Mouse (Mus musculus) lung, embryonic 16.5 days (tissue): ENCODE measurements around the gene Tnni3k. TPM values are rescaled to one million over a fixed set of nuclear protein-coding genes. Genes with fewer than 3 reads are reported as not detected.

Source experiments
- ATAC-seq: fragments of 200-750 bp; cut with Nextera tagmentation; 2 replicates; pipeline ENCODE4 v1.8.0; 2017; ENCODE audit warnings: low read depth, mild to moderate bottlenecking, moderate library complexity
- H3K27ac ChIP-seq: fragments of 300-500 bp; sonication (generic); 2 replicates; pipeline ENCODE4 v1.5.1; 2014; ENCODE audit warnings: mild to moderate bottlenecking, control low read depth, low read length
- H3K27me3 ChIP-seq: fragments of 300-500 bp; sonication (generic); 2 replicates; pipeline ENCODE4 v1.6.1; 2014; ENCODE audit warnings: low read depth, low read length, mixed read lengths; ENCODE audit not compliant: control insufficient read depth, insufficient read depth
- H3K36me3 ChIP-seq: fragments of 300-500 bp; sonication (generic); 2 replicates; pipeline ENCODE4 v1.6.1; 2014; ENCODE audit warnings: low read length; ENCODE audit not compliant: control insufficient read depth, insufficient read depth
- H3K4me1 ChIP-seq: fragments of 300-500 bp; sonication (generic); replicated peaks from 2 replicates; pipeline ENCODE4 v1.6.1; 2014; ENCODE audit warnings: low read length, mixed read lengths; ENCODE audit not compliant: control insufficient read depth, insufficient read depth
- H3K4me2 ChIP-seq: fragments of 300-500 bp; sonication (generic); 2 replicates; pipeline ENCODE4 v1.6.1; 2014; ENCODE audit warnings: low read depth, low read length, control low read depth
- H3K4me3 ChIP-seq: fragments of 300-500 bp; sonication (generic); 2 replicates; pipeline ENCODE4 v1.5.1; 2014; ENCODE audit warnings: mild to moderate bottlenecking, low read length, control low read depth
- H3K9ac ChIP-seq: fragments of 300-500 bp; sonication (generic); 2 replicates; pipeline ENCODE4 v1.6.1; 2014; ENCODE audit warnings: low read length, control low read depth
- H3K9me3 ChIP-seq: fragments of 300-500 bp; sonication (generic); 2 replicates; pipeline ENCODE4 v1.6.1; 2016; ENCODE audit warnings: low read length; ENCODE audit not compliant: control insufficient read depth
- WGBS: fragments of 180-500 bp; shearing (Covaris S2); extraction: QIAGEN DNeasy Blood & Tissue Kit; methylation state at CpG from one replicate; pipeline ENCODE4 v1.1.7; 2014; 5-methylcytosine and 5-hydroxymethylcytosine counted together
- polyA plus RNA-seq: library from polyadenylated mRNA; unstranded; fragments of >200 nt; fragmentation: Nextera tagmentation; extraction: Ambion mirVana; gene quantifications from 2 replicates; pipeline ENCODE4 v1.2.1, GENCODE M21; 2015

Tnni3k gene
- polyA plus RNA-seq, 1 experiment from 2014 or later: 1.1 TPM

DNA sequence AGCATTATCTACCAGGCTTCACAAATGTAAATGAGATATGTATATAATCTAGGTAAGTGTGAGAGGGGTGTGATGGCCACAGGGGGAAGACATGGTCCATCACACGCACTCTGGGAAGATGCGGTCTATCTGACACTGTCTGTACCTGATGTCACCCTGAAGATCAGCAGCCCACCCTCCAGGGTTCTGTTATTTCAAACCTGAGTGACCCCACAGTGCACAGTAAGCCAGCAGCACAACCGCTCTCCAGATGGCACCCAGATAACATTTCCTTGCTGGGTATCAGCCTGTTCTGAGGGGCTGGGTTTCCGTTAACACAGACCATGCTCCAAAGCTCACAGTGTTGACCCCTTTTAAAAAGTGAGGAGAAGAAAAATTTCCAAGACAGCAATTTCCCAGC, 288.9 kb downstream of the Tnni3k start:
- H3K36me3 ChIP-seq: no peaks in the 10 kb centered on the region
- ATAC-seq: no peak
- no peak overlapping the region for H3K4me2 ChIP-seq
- no peak overlapping the region for H3K27ac ChIP-seq
- no peak overlapping the region for H3K9ac ChIP-seq
- H3K4me3 ChIP-seq: no peak overlapping the region
- no peaks in the 10 kb centered on the region for H3K4me1 ChIP-seq
- H3K9me3 ChIP-seq: no peaks in the 10 kb centered on the region
- 84% methylated on average over 4 of the region's 4 CpGs for whole genome bisulfite sequencing
- no peaks in the 10 kb centered on the region for H3K27me3 ChIP-seq

DNA sequence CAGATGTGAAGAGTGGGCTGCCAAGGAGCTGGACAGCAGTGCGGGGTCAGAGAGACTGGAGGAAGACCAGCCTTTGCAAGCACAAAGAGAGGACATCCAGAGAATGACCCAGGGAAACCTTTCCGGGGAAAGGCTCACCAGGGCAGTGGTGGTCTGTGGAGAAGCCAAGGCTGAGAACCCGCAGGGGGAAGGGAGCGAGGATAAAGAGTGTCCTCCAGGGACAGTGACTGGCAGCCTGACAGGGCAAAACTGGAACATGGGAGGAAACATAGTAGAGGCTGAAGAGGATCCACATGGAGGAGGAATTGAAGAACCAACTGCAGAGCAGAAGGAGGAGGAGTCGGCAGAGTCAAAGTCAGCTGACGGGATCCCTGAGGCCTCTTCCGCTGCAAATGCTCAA, 291.1 kb downstream of the Tnni3k start:
- H3K36me3 ChIP-seq: no peaks in the 10 kb centered on the region
- no peak overlapping the region for H3K27ac ChIP-seq
- H3K4me2 ChIP-seq: no peak overlapping the region
- no peak for ATAC-seq
- H3K4me3 ChIP-seq: no peak overlapping the region
- no peaks in the 10 kb centered on the region for H3K4me1 ChIP-seq
- no peaks in the 10 kb centered on the region for H3K27me3 ChIP-seq
- no peaks in the 10 kb centered on the region for H3K9me3 ChIP-seq
- WGBS: 84% methylated on average over 7 of the region's 7 CpGs
- no peak overlapping the region for H3K9ac ChIP-seq

DNA sequence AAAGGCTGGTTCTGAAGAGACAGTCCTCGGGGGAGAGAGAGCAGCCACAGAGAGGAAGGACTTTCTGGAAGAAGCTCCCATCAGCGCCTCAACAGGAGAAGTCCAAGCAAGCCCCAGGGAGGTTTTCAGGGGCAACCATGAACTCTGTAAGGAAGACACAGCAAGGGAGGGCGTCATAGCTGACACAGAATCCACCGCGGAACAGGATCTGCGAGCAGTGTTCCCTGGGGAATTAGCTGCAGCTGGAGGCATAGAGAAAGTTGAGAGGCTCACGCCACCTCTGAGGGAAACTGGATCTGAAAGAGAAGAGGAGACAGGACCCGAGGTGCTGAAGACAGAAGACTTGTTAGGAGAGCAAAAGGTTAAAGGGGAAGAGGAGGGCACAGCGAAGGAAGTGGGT, 291.8 kb downstream of the Tnni3k start:
- H3K9me3 ChIP-seq: no peaks in the 10 kb centered on the region
- H3K36me3 ChIP-seq: no peaks in the 10 kb centered on the region
- H3K4me3 ChIP-seq: no peak overlapping the region
- H3K4me2 ChIP-seq: no peak overlapping the region
- ATAC-seq: no peak
- no peaks in the 10 kb centered on the region for H3K4me1 ChIP-seq
- 45% methylated on average over 9 of the region's 9 CpGs for WGBS
- no peak overlapping the region for H3K9ac ChIP-seq
- no peaks in the 10 kb centered on the region for H3K27me3 ChIP-seq
- H3K27ac ChIP-seq: no peak overlapping the region

DNA sequence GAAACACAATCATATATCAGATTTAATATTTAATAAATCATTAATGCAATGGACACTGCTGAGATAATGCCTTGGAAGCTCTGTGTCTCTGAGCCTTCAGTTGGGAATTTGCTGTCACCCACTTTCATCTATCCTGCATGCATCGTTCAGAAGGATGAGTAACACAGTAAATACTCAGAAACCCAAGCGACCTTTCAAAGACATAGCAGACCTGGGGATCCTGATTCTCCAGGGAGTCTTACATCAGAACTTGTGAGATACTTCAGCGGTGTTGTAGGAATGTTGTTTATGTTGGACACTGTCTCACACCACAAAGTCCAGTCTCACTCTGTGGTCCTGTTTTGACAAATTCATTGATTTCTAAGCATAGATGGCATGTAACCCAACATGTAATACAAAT, 294.1 kb downstream of the Tnni3k start:
- no peak overlapping the region for H3K27ac ChIP-seq
- ATAC-seq: no peak
- 68% methylated on average over 3 of the region's 3 CpGs for WGBS

DNA sequence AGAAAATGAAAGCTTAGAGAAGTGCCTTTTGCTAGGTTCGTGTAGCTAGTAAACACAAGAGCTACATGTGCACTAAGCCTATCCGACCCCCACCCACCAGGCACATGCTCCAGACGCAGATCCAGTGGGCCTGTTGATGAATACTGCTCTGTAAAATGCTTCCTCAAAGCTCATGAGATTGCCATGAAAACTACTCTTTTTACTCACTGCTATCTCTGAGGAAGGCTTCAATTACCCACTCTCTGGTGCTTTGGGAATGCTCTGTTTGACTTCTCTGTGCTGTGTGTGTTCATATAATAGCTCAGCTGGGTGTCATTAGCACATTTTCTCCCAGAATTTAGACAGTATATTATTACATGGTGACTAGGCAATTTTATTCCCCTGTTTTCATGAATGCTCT, 297.1 kb downstream of the Tnni3k start:
- ATAC-seq: no peak
- 69% methylated on average over 3 of the region's 3 CpGs for WGBS
- no peak overlapping the region for H3K27ac ChIP-seq
- no peaks in the 10 kb centered on the region for H3K36me3 ChIP-seq
- no peaks in the 10 kb centered on the region for H3K27me3 ChIP-seq
- no peak overlapping the region for H3K9ac ChIP-seq
- no peak overlapping the region for H3K4me2 ChIP-seq
- no peak overlapping the region for H3K4me3 ChIP-seq
- H3K9me3 ChIP-seq: no peaks in the 10 kb centered on the region
- H3K4me1 ChIP-seq: no peaks in the 10 kb centered on the region

More for the DNA sequence above, 294.1 kb downstream of the Tnni3k start:
- no peaks in the 10 kb centered on the region for H3K4me1 ChIP-seq
- H3K9me3 ChIP-seq: no peaks in the 10 kb centered on the region
- H3K36me3 ChIP-seq: no peaks in the 10 kb centered on the region
- H3K9ac ChIP-seq: no peak overlapping the region
- H3K4me2 ChIP-seq: no peak overlapping the region
- no peak overlapping the region for H3K4me3 ChIP-seq
- no peaks in the 10 kb centered on the region for H3K27me3 ChIP-seq

DNA sequence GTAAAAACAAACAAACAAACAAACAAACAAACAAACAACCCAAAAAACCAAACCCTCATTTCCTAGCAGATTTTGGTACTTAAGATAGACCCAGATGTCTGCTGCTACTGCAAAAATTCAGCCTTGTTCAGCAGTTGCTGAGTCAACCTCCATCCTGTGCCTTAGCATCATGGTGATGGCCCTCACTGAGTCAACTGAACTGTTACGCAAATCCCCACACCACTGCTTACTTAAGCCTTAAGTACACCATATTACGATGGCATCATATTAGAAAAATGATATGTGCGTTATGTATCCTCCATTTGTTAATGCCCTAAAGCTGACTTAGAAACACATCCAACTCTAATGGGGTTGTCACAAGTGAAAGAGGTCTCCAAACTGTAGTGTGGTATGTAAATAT, 300.0 kb downstream of the Tnni3k start:
- no peak overlapping the region for H3K4me2 ChIP-seq
- H3K36me3 ChIP-seq: no peaks in the 10 kb centered on the region
- H3K9ac ChIP-seq: no peak overlapping the region
- H3K9me3 ChIP-seq: no peaks in the 10 kb centered on the region
- no peak overlapping the region for H3K4me3 ChIP-seq
- WGBS: 87% methylated on average over 3 of the region's 3 CpGs
- H3K4me1 ChIP-seq: no peaks in the 10 kb centered on the region
- ATAC-seq: no peak
- H3K27ac ChIP-seq: no peak overlapping the region
- no peaks in the 10 kb centered on the region for H3K27me3 ChIP-seq

DNA sequence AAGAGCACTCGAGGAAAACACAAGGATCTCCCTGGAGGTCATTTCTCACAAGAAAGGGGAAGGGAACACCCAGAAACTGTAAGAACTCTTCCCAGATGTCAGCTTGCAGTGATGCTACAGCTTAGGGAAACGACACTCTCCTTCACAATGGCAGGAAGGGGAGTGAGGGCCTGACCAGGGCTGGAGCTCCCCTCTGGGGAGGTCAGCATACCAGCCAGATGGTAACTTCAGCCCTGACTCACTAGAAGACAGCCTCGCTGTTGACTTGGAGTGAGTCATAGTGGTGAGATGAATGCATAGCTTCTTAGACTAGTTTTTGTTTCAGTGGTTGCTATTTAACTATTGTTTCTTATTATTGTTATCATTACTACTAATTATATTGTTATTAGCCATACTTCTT, 300.7 kb downstream of the Tnni3k start:
- Histone ChIP-seq H3K4me3 (no peak overlapping the region), H3K36me3 (no peaks in the 10 kb centered on the region), H3K4me2 (no peak overlapping the region), H3K9ac (no peak overlapping the region), H3K9me3 (no peaks in the 10 kb centered on the region), H3K27ac (no peak overlapping the region), H3K4me1 (no peaks in the 10 kb centered on the region), H3K27me3 (no peaks in the 10 kb centered on the region)
- WGBS: 33% methylated on average over 3 of the region's 3 CpGs
- no peak for ATAC-seq

DNA sequence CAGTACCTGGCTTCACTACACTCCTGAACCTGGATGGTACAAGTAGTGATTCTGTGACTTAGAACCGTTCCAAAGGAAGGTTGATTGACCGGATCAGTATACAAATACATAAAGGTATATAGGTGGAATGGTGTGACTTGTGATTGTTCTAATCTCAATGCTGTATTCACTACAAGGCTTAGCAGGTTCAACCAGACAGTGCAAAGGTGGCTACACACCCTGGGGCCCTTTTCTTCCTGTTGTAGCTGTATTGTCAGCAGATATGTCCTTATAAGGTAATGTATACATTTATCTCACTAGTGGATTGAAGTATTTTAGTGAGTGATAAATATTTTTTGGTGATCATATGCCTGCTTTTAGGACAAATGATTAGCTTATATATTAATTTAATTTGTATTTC, 310.9 kb downstream of the Tnni3k start:
- no peak for ATAC-seq
- WGBS: 86% methylated on average over 2 of the region's 2 CpGs
- H3K27me3 ChIP-seq: no peaks in the 10 kb centered on the region
- no peak overlapping the region for H3K27ac ChIP-seq
- H3K4me3 ChIP-seq: no peak overlapping the region
- no peaks in the 10 kb centered on the region for H3K36me3 ChIP-seq
- H3K9me3 ChIP-seq: no peaks in the 10 kb centered on the region
- no peak overlapping the region for H3K9ac ChIP-seq
- no peaks in the 10 kb centered on the region for H3K4me1 ChIP-seq
- no peak overlapping the region for H3K4me2 ChIP-seq

DNA sequence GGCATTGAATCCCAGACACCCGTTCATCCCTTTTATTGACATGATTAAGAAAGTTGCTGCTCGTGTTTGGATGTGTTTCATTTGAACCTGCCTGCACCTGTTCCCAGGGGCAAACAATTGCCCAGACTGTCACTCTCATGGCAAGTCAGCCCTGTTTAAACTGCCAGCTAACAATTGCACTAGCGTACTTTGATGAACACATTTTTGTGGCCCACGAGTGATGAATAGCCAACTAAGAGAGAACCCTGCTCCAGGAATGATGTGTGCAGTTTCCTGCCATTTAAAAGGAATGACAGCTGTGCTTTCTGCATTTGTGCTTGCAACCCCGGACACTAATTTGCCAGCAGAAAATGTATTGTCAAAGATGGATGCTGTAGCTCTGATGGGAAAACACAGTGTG, 312.3 kb downstream of the Tnni3k start:
- Histone ChIP-seq H3K9ac (no peak overlapping the region), H3K27me3 (no peaks in the 10 kb centered on the region), H3K9me3 (no peaks in the 10 kb centered on the region), H3K4me3 (no peak overlapping the region), H3K36me3 (no peaks in the 10 kb centered on the region), H3K27ac (no peak overlapping the region), H3K4me1 (no peaks in the 10 kb centered on the region), H3K4me2 (no peak overlapping the region)
- no peak for ATAC-seq
- WGBS: 62% methylated on average over 5 of the region's 5 CpGs

DNA sequence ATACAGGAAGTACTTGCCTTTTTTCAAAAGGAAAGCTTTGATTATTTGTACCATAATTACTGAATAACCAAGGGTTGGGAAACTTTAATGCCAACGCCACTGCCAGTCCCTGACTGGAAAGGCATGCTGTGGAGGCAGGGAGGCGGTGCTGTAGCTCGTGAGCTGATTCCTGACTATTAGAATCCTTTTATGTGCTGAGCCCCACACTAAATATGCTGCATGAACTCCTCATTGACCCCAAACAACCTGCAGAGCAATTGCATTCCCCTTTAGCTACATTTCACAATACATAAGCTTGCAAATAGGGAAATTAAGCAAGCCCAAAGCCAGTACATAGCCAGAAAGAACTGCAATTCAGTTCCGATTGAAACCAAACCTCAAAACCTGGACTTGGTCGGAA, 313.7 kb downstream of the Tnni3k start:
- Histone ChIP-seq H3K9ac (no peak overlapping the region), H3K9me3 (no peaks in the 10 kb centered on the region), H3K27ac (no peak overlapping the region), H3K36me3 (no peaks in the 10 kb centered on the region), H3K4me1 (no peaks in the 10 kb centered on the region), H3K27me3 (no peaks in the 10 kb centered on the region), H3K4me3 (no peak overlapping the region), H3K4me2 (no peak overlapping the region)
- no peak for ATAC-seq
- 75% methylated on average over 5 of the region's 5 CpGs for WGBS
